In the genomic region with DNA sequence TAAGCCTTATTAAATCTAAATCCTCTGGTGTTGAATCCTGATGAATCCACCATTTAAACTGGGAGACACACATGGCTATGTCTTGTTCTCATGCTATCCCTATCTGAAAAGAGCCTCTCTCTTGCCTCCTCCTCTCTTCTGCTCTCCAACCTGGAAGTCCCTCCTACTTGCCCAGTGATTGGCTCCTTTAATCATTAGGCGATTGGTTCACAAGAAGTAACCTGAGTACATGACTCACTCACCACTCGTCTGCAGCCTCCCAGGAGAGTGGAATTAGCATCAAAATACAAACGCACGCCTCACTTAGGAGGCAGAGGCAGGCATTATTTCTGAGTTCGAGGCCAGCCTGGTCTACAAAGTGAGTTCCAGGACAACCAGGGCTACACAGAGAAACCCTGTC, we compare ENCODE assay signal across 22 mouse cellular contexts.
"Had no signal": no experiment of that assay in that cellular context is flagged by ENCODE, and none has a peak within 500 bp of the region (broad histone marks: within the 10 kb centered on the region; RNA-seq: fewer than 3 reads in every experiment).

No protein-coding gene starts in this region.

- H3K9ac ChIP-seq: liver, postnatal 0 days; lung, embryonic 15.5 days; midbrain, embryonic 12.5 days; neural tube, embryonic 13.5 days; neural tube, embryonic 15.5 days had no signal

- DNase-seq: liver, postnatal 0 days; lung, adult 2 months; lung, postnatal 14 days; lung, postnatal 36 days; midbrain, embryonic 14.5 days; retina, postnatal 1 day; right cerebral cortex, adult 18-20 months; right cerebral cortex, postnatal 25 days; right cerebral cortex, postnatal 4 days; spleen, adult 18-20 months; thymus, adult 18-20 months; thymus, postnatal 14 days; thymus, postnatal 36 days had no signal

- H3K4me3 ChIP-seq: lung, embryonic 15.5 days; midbrain, embryonic 10.5 days; midbrain, embryonic 12.5 days; myocyte; neural tube, embryonic 13.5 days; neural tube, embryonic 15.5 days had no signal

- H3K4me1 ChIP-seq: lung, embryonic 15.5 days; midbrain, embryonic 10.5 days; midbrain, embryonic 12.5 days; neural tube, embryonic 13.5 days; neural tube, embryonic 15.5 days had no signal

- ATAC-seq: liver, postnatal 0 days; lung, postnatal 0 days; midbrain, embryonic 16.5 days had no signal

- H3K36me3 ChIP-seq: lung, embryonic 15.5 days; midbrain, embryonic 10.5 days; midbrain, embryonic 12.5 days; neural tube, embryonic 13.5 days; neural tube, embryonic 15.5 days had no signal

- H3K27ac ChIP-seq: lung, embryonic 15.5 days; macrophage; midbrain, embryonic 10.5 days; midbrain, embryonic 12.5 days; neural tube, embryonic 13.5 days; neural tube, embryonic 15.5 days had no signal

- H3K9me3 ChIP-seq: lung, embryonic 15.5 days; midbrain, embryonic 10.5 days; neural tube, embryonic 15.5 days had no signal
